Mouse (Mus musculus) yolk sac, embryonic 10.5 days (tissue): ENCODE measurements around the gene Lmx1b.

Experiments
- DNase-seq: peaks from one replicate; pipeline ENCODE4 v3.0.0-alpha.2; 2017; ENCODE audit warnings: low spot score

Gene Lmx1b

DNA sequence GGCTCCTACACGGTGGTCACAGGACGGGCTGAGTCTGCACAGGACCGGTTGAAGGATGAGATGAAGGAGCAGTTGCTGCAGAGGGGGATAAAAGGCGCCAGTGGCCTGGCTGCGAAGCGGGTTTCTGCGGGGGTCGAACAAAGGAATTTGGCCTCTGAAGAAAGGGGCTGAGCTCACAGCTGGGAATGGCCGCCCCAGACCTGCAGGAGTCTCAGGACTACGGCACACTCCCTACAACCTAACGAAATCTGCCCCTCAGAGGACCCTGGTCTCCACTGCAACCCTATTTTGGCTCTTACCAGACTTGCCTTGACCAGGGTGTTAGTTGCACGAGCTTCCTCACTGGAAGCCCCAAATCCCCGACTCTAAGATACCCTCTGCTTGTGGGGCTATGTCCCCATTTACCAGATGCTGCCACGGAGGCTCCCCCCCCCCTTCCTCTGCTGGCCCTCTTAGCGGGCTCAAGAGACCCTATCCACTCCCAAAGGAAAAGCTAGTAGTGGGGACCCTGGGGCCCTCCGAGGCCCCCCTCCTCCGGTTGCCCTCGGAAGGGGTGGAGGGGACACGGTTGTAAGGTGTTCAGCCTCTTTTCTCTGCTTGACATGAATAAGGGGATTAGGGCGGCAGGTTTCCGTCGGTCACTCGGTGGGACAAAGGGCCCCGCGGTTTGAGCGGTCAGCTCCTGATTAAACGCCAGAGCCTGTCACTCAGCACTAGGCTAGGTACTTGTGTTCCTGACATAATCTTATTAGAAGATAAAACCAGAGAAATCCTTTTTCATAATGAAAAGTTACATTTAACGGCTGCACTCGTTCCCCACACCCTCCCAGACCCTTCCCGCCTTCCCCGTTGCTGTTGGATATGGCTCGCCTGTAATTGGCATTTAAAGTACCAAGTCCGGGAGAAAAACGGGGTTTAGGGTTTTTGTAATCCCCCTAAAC is 10.0 kb downstream of the Lmx1b start:
- DNase-seq, result no peak

DNA sequence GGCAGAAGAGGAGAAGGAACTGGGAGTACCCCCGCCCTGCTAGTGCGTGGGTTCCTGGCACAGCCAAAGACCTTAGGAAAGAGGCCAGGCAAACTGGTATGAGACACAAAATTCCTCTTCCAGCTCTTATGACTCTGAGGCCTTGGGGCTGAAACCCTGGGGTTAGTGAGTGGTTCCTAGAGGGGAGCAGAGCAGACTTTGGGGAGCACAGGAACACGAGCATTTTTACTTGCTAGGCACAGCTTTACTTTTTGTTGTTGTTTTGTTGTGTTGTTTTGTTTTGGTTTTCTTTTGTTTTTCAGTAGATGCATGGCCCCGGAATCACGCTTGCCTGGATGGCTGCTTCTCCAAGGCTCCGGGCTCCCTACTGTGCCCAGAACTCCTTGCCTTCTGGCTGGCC is 10.7 kb downstream of the Lmx1b start:
- no peak for DNase-seq

DNA sequence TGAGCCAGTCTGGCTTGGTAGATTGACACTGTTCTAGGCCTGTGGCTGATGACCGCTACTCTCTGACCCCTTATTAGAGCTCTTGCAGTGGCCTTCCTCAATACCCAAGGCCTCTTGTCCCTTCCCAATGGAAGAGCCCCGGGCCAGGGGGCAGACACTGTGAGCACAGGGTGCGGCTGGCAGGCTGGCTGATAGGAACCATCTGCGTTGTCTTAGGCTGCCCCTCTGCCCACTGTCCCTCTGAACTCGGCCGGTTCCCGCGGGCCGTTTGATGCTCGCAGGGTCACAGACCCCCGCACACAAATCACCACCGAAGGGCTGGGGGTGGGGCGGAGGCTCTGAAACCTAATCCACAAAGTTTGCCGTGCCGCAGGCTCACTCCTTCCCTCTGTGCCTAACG is 11.5 kb downstream of the Lmx1b start:
- DNase-seq, result no peak

DNA sequence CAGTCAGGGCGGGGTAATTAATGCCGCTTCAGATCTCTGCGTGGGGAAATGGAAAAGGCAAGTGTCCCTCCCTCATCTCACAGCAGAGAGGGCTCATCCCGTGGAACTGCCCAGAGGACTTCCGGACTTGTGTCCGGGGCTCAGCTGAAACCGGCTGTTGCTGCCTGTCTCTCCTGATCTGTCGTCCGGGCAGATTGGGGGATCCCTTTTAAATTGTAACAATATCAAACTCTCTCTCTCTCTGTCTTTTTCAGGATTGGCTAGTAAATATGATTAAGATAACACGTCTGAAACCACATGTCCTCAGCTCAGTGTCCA is 13.3 kb downstream of the Lmx1b start:
- DNase-seq, result no peak

DNA sequence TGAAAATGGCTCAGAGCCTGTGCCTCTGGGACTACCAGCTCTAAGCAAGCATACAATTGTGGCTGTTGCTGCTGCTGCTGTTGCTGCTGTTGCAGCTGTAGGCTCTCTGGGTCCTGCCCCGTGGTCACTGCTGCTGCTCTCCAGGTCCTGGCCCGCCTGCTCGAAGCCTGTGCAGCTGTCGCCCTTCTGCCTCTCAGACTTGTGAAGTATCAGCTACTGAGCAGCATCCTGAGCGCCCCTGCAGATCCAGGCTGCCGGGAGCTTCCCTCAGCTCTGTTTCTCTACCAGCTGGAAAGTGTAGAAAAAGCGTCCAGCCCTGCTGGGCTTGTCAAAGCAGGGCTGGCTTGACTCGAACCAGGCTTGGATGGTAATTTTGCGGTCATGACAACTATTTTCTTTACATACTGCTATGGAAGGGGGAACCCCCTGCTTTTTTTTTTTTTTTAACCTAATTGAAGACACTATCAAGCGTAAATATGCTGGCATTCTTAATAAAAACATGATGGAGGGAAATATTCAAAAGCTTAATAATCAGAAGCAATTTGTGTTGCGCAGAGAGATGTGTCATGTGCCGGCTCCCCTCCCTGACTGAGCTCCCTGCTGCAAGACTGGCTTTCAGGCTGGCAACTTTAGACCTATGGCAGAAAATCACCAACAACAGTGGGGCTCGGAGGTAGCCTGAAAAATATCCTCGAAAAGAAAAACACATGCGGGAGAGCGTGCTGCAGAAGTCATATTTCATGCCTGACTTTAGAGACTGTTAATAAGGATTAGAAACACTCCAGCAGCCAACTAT is 13.9 kb downstream of the Lmx1b start:
- DNase-seq, result no peak

DNA sequence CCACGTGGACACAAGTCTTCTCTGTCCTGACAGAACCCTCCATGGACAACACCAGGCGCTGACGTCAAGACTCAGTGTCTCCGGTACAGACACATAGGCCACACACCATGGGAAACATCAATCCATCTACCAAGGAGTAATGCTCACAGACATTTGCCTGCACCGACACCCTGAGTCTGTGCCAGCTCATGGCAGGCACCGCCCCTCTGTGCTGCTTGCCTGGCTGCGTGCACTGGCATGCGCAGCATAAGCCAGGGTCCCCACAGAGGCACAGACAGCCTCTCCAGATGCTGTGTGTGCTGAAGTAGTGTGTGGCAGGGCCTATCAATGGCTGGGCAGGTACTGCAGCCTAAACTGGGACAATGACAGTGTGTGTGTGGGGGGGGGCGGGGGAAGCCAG is 22.6 kb downstream of the Lmx1b start:
- DNase-seq, result no peak

DNA sequence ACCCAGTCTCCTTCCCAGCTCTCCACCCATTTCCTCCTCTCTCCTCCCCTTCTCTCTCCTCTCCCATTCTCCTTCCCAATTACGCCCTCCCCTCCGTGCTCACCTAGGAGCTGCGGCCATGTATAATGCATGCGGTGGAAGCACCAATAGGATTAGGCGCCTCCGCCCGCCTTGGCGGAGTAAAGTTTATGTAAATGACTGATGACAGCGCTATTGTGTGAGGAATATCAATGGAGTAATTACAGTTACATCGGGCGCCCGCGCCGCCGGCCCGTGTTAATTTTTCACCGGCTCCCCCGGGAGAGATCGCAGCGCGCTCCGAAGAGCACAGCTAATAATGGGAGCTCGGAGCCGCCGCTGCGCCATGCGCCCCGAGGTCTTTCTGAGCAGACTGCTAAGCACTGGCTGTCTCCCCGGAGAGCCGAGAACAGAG is 23.9 kb downstream of the Lmx1b start:
- no peak for DNase-seq

DNA sequence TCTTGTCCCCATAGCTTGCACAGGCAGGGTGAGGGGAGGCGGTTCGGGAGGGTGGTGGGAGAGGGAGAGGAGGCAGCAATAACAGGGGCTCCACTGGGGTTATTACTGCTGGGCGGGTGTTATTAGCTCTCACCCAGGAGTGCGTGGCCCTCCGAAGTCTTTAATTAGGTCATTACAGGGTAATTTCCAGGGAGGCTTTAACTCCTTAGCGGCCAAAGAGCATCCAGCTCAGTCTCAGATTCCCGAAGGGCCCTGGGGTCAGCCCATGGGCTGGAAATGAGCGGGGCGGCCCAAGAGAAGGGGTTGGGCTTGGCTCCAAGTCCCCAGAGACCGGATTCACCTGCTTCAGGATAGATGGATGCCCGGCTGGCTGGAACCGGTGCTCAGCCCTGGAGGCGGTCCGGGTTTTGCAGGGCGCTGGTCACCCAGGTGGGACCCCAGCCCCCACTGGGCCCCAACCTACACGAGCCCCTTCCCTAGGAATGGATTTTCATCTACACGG is 24.4 kb downstream of the Lmx1b start:
- no peak for DNase-seq

DNA sequence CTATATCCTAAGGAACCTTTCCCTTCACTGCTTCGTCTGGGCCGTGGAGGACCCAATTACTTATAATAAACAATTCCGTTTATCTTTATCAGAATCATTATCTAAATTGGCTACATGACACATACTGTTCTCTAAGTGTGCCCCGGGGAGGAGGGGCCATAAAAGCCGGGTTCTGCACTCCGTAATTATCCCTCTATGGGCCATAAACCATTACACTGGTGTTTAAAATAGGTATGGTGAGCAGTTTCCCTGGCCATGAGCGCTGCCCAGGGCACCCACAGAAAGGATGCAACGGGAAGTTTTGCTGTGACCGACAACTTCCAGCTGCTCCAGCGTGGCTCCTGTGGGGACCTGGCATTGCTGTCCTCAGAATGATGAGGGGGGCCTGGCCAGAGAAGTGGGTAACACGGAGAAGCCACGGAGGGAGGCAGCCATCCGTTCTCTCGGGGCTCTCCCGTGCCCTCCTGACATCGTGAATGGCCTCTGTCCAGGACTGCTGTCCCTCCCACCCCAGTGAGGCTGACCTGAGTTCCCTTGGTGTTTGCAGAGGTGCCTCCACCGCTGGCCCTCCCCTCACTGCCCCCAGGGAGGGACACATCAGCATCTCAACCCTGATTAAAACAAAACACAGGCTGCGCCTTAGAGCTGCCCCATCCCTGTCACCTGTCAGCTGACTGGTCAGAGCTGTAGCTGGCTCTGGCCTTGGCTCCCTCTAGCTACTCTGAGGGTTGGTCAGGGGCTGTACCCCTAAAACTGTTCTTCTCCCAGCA is 34.6 kb downstream of the Lmx1b start:
- no peak for DNase-seq

DNA sequence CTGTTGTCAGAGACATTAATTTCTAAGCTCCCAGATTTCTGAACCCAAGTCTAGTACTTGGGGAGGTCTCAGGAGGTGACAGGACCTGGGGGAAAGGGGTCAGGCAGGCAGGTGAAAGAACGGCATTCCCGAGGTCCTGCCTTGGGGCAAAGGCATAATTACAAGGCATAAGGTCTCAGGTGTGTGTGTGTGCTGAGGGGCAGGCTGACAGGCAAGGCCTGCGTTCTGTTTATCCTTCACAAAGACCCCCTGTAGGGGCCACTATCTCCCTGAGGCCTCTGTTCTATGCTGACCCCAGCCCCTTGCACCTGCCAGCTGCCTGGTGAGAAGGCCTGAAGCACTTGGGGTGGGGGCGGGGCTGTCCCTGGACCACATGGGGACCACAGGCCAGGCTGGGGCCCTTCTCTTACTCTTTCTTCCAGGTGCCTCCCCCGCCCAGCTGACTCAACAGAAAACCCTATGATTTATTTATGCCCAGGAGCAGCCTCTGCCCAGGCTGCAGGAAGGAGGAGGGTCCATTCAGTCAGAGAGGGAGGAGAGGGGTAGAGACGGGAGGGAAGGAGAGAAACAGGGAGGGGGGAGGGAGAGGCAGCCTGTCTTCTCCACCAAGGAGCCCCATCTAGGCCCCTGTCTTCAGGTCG is 35.3 kb downstream of the Lmx1b start:
- no peak for DNase-seq

DNA sequence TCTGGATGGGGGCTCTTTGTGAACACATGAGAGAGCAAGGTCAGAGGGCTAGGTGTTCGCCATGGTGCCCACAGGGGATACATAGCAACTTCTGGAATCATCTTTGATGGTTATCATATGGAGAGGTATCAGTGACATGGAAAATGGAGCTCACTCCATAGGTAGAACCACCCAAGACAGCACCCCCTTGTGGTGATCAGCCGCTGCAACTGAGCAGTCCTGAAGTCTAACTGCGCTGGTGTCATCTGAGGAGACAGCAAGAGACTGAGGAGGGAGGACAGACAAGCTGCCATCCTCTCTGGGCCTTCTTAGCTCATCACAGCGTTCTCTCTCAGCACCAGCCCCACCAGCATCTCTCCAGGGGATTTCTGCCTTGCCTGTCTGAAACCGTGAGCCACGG is 39.8 kb downstream of the Lmx1b start:
- no peak for DNase-seq

DNA sequence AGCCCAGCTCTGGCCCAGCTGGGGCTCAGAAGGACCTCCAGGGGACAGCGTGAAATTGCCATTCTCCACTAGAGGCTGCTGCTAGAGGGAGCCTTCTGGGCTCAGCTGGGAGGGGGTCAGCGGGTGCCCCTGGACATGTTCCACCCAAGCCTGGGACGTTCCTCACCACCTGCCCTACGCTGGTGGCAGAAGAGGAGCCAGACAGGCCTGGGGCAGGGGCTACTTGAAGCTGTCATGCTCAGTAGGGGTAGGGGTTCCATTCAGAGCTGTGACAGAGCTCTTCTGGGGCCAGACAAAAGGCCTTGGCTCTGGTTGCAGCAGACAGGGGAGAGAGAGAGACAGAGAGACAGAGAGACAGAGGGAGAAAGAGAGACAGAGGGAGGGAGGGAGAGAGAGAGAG is 42.9 kb downstream of the Lmx1b start:
- no peak for DNase-seq

DNA sequence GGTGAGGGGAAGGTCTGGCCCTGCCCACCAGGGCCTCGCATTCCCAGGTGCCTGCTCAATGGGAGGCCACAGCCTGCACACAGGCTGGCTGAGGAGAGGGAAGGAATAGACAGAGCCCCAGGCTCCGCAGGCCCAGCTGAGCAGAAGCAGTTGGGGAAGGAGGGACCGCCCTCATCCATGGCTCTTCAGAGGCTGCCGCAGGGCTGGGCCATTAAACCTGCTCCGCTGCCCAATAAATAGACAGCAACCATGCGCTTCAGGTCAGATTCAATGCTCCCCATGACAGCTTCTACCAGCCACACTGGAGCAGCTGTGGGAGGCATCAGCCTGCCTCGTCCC is 45.3 kb downstream of the Lmx1b start:
- DNase-seq, result no peak

DNA sequence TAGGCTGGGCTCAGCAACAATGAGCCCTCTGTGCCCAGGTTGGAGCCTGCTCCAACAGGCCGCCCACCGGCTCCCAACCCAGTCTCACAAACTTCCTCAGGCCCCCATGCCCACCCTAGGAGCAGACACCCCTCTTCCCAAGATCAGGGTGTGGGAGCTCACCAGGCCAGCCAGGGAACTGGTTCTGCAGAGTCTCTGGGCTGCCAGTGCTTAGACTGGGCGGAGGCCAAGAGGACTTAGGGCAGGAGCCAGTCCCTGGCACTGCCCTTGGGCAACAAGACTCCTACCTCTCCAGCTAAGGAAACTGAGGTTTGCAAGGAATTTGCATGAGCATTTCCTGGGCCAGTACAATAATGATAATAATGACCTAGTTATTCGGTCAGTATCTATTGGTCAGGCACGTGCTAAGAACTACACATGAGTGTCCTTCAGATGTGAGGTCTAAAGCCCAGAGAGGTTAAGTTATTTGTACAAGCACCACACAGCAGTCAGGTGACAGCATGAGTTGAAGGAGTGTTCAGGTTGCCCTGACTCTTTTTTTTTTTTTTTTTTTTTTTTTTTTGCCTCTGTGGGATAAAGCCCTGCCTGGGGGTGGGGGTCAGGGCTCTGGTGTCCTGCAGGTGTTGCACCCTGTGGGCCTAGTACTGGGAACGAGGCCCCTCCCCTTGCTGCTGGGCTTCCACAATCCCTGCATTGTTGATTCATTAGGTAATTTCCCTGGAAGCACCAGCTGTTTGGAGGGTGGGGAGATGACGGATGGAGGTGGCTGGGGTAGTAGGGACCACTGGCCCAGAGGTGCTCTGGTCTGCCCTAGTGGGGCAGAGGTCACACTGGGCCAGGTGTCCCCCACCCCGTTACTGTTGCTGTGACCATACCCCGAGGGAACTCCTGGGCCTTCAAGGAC is 45.9 kb downstream of the Lmx1b start:
- DNase-seq, result no peak

DNA sequence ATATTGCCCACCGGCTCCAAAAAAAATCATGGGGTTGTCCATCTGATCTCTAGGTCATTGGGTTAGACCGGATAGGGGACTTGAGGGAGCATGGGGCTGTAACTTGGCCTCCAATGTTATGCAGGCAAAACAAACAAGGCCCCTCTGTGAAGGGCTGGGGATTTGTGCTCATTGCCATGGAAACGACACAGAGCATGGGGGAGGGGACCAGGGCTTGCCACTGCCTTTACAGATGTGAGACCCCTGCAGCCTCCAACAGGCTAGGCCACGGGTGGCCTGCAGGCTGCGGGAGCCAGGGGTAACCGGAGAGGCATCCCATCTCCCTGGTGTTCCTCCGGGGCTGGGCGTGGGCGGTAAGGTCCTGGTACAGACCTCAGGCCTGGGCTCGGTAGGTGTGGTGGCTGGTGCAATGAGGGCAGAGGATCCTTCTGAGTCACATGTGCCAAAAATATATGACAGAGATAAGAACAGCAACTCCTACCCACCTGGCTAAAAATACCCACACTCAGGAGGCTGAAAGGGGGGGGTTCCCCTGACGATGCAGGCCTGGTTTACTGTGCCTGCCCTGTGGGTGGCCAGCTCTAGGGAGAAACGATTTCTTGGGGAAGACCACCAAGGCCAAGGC is 47.3 kb downstream of the Lmx1b start:
- peak; percentile 54 for DNase-seq

DNA sequence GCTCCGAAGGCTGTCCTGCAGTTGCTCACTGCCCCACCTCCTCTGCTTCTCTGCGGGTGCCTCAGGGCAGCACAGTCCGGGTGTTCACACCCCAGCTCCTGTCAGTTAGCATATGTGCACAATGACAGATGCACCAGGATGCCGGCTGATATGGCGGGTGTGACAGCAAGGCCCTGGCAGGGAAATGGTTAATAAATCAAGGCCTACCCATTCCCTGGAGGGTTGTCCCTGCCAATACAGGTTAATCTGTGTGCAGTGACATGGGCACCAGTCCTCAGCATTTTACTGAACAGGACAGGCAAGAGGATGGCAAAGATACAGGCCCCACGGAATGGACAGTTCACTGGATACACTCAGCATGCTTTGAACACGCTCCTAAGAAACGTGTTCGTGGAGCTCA is 51.0 kb downstream of the Lmx1b start:
- no peak for DNase-seq

DNA sequence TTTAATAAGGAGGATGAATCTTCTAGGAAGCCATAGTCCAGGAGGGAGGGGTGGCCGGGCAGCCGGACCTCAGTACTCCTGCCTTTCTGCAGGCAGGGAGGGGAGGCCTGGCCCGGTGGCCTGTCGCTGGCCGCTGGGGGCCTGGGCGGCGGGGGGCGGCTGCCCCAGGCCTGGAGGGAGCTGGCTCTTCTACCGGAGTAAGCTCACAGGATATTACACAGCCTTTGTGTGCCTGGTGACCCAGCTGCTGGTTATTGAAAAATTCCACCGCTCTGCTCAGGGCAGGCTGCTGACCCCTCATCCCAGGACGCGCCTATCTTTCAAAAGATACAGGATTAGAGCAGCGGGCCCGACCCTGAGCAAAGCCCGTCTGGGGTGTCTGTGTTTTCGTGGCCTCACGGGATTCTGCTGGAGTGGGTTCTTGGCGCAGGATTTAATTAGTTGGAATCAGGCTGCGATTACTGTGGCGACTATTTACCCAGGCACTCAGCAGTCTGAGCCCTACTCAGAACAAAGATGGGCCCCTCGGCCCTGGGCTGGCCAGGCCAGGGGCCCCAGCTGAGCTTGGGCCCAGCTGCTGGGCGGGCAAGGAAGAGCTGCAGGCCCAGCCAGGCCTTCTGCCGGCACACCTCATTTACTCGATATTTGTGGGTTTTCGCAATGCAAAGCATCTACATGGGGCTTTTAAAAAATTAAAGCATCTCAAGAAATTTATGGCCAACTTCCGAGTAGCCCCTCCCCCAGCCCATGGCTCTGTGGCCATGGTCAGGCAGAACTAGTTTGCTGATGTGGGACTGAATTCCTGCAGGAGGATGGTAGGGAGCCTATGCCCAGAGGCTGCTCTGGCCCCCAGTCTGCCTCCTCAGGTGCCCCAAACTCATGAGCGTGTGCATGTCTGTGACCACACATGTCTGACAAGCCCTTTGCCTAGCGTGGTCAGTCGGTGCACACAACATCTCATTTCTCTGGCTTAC is 55.1 kb downstream of the Lmx1b start:
- no peak for DNase-seq

DNA sequence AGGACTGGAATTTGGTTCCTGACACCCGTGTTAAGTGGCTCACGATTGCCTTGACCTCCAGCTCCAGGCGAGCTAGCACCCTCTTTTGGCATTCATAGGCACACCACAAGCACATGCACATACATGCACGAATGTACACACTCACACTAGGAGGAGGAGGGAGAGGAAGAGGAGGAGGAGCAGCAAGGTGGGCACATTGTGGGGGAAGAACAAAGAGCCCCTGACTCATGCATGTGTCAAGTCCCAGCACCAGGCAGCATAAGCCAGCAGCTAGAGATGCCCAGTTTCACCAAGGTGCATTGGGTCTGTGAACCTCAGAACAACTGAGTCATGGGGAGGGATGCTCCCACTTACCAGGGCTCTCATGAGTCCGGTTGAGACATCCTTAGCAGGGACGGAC is 56.5 kb downstream of the Lmx1b start:
- no peak for DNase-seq

DNA sequence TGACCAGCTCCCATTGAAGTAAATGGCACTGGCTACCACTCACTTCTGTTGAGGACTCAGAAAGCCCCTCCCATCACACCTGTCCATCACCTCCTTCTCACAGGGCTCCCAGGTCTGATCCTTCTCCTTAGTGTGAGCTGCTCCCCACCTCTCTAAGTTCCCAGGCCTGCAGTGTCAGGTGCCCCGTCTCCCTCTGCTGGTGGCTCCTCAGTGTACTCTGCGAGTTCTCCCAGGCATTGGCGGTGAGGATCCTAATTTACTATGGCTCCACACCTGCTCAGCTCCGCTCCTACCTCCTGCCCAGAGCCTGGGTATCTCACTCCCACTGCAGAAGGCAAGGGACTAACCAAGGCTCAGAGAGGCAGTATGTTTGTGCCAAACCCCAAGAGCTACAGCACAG is 57.0 kb downstream of the Lmx1b start:
- no peak for DNase-seq
